Mouse (Mus musculus) forebrain, embryonic 14.5 days (tissue): Measurements from ENCODE around the gene Gm10322. TPM values are rescaled to one million over a fixed set of nuclear protein-coding genes. Genes with fewer than 3 reads are reported as not detected.

Source experiments
- ATAC-seq: fragments of 200-750 bp; cut with Nextera tagmentation; 2 replicates; pipeline ENCODE4 v1.8.0; 2017; ENCODE audit warnings: mild to moderate bottlenecking, moderate library complexity
- DNase-seq: peaks from one replicate; pipeline ENCODE4 v3.0.0-alpha.2; 2015; ENCODE audit warnings: low spot score
- H3K27ac ChIP-seq: fragments of 300-500 bp; sonication (generic); 2 replicates; pipeline ENCODE4 v1.5.1; 2014; ENCODE audit warnings: low read depth, mild to moderate bottlenecking, control low read depth, low read length, moderate library complexity
- H3K27me3 ChIP-seq: fragments of 300-500 bp; sonication (generic); replicated peaks from 2 replicates; pipeline ENCODE4 v1.6.1; 2014; ENCODE audit warnings: low read length, control low read depth, mixed read lengths; ENCODE audit not compliant: control insufficient read depth, insufficient read depth
- H3K36me3 ChIP-seq: fragments of 300-500 bp; sonication (generic); 2 replicates; pipeline ENCODE4 v1.6.1; 2014; ENCODE audit warnings: low read length, control low read depth; ENCODE audit not compliant: control insufficient read depth, insufficient read depth
- H3K4me1 ChIP-seq: fragments of 300-500 bp; sonication (generic); 2 replicates; pipeline ENCODE4 v1.6.1; 2014; ENCODE audit warnings: antibody characterized with exemption, low read length, control low read depth; ENCODE audit not compliant: control insufficient read depth, insufficient read depth
- H3K4me2 ChIP-seq: fragments of 300-500 bp; sonication (generic); 2 replicates; pipeline ENCODE4 v1.6.1; 2014; ENCODE audit warnings: mild to moderate bottlenecking, control low read depth, low read length
- H3K4me3 ChIP-seq: fragments of 300-500 bp; sonication (generic); 2 replicates; pipeline ENCODE4 v1.5.1; 2014; ENCODE audit warnings: low read depth, low read length, control low read depth
- H3K9ac ChIP-seq: fragments of 300-500 bp; sonication (generic); 2 replicates; pipeline ENCODE4 v1.6.1; 2014; ENCODE audit warnings: mild to moderate bottlenecking, low read length, control low read depth, moderate library complexity
- H3K9me3 ChIP-seq: fragments of 300-500 bp; sonication (generic); replicated peaks from 2 replicates; pipeline ENCODE4 v1.6.1; 2016; ENCODE audit warnings: low read length, control low read depth, mixed read lengths; ENCODE audit not compliant: control insufficient read depth
- WGBS: fragments of 180-500 bp; shearing (Covaris S2); extraction: QIAGEN DNeasy Blood & Tissue Kit; methylation state at CpG from one replicate; pipeline ENCODE4 v1.1.7; 2014; 5-methylcytosine and 5-hydroxymethylcytosine counted together
- polyA plus RNA-seq: library from polyadenylated mRNA; unstranded; fragments of >200 nt; fragmentation: Nextera tagmentation; extraction: Ambion mirVana; gene quantifications from 2 replicates; pipeline ENCODE4 v1.2.1, GENCODE M21; 2014

Gm10322 gene
- polyA plus RNA-seq, 1 experiment from 2014 or later, result not detected

DNA sequence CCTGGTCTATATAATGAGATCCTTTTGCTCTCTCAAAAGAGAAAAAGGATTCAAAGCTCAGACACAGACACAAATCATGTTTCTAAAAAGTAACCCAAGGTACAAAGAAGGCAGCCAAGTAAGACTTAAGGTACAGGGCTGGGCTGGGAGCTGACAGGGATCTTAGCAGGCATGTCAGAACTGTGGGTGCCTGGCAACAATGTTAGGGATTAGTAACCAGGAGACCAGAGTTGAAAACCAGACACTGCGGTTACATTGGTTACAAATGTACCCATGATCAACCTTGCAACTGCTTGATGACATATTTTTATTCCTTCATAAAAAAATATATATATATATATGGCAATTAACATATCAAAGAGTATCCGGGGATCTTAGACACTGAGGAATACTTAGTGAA is 20.2 kb downstream of the Gm10322 start:
- no peak for DNase-seq
- 64% methylated on average over 2 of the region's 2 CpGs for WGBS

GRCm38 (mm10) chr10:59636751-59637533 is 21.1 kb downstream of the Gm10322 start:
- ATAC-seq (no peak), DNase-seq (no peak)
- H3K27ac ChIP-seq, result no peak overlapping the region
- H3K36me3 ChIP-seq, result no peaks in the 10 kb centered on the region
- H3K4me2 ChIP-seq, result no peak overlapping the region
- WGBS, result 82% methylated on average over 16 of the region's 16 CpGs
- no peak overlapping the region for H3K9ac ChIP-seq
- H3K4me3 ChIP-seq, result no peak overlapping the region
- no peaks in the 10 kb centered on the region for H3K27me3 ChIP-seq
- 0 out of 2 replicates have a peak, but pooled peaks cover 3% of the 10 kb centered on the region for H3K9me3 ChIP-seq
- H3K4me1 ChIP-seq, result no peaks in the 10 kb centered on the region

More for the DNA sequence above, 20.2 kb downstream of the Gm10322 start:
- H3K27me3 ChIP-seq, result no peaks in the 10 kb centered on the region
- no peak for ATAC-seq
- 0 out of 2 replicates have a peak, but pooled peaks cover 3% of the 10 kb centered on the region for H3K9me3 ChIP-seq
- no peaks in the 10 kb centered on the region for H3K4me1 ChIP-seq
- no peak overlapping the region for H3K9ac ChIP-seq
- no peaks in the 10 kb centered on the region for H3K36me3 ChIP-seq
- H3K4me2 ChIP-seq, result no peak overlapping the region
- H3K4me3 ChIP-seq, result no peak overlapping the region
- no peak overlapping the region for H3K27ac ChIP-seq

GRCm38 (mm10) chr10:59637596-59638124 is 21.8 kb downstream of the Gm10322 start:
- Histone ChIP-seq H3K4me1 (no peaks in the 10 kb centered on the region), H3K36me3 (no peaks in the 10 kb centered on the region), H3K27ac (no peak overlapping the region), H3K9ac (no peak overlapping the region), H3K4me2 (no peak overlapping the region), H3K4me3 (no peak overlapping the region), H3K27me3 (no peaks in the 10 kb centered on the region), H3K9me3 (0 out of 2 replicates have a peak, but pooled peaks cover 3% of the 10 kb centered on the region)
- ATAC-seq, result no peak
- 85% methylated on average over 7 of the region's 7 CpGs for WGBS
- no peak for DNase-seq

DNA sequence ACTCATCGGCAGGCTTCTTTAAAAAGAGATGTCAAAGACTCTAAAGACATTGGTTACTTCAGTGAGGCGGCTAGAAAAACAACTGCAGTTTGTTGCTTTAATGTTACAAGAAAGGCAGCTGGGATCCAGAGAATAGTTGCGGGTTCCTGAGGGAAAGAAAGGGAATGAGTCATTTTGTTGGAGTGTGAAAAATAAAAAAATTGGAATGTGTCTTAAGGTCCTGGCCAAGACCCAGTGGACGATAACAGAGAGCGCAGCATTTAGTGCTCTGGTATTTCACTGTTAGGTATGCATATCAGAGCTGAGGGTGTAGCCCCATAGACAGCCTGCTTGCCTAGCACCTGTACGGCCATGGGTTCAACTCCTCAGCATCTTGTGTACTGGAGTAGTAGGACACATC is 22.7 kb downstream of the Gm10322 start:
- Histone ChIP-seq H3K27ac (no peak overlapping the region), H3K4me3 (no peak overlapping the region), H3K4me1 (no peaks in the 10 kb centered on the region), H3K4me2 (no peak overlapping the region), H3K27me3 (no peaks in the 10 kb centered on the region), H3K9me3 (0 out of 2 replicates have a peak, but pooled peaks cover 3% of the 10 kb centered on the region), H3K9ac (no peak overlapping the region), H3K36me3 (no peaks in the 10 kb centered on the region)
- 85% methylated on average over 6 of the region's 6 CpGs for WGBS
- DNase-seq (no peak), ATAC-seq (no peak)

DNA sequence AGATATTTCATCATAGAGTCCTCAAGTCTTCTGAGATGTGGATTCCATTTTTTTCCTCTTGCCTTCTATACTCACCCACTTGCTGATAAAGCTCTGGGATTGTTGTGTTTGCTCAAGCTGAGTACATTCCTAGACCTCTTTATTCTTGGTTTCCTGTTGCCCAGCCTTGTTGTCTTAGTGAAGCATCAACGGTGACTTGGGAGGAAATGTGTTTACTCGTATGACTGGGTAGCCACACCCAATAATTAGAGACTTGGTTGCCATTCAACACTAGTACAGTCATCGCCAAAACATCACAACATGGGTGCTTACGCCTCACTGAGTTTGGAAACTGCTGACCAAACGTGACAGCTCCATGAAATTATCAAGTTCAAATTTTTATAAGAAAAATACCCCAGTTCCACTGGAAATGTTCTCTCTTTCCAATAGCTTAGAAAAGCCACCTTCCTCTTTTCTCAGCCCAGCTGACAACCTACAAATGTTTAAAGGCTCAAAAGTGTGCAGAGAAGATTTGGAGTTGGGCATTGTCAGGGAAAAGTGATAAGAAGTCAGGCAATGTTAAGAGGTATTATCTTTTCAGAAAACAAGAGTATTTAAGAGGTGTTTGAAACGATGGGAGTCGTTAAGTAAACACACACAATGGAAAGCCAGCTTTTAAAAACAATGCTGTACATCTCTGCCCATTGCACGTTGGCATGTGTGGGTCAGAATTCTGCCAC is 27.0 kb downstream of the Gm10322 start:
- H3K9me3 ChIP-seq, result no peaks in the 10 kb centered on the region
- H3K36me3 ChIP-seq, result no peaks in the 10 kb centered on the region
- no peaks in the 10 kb centered on the region for H3K27me3 ChIP-seq
- ATAC-seq (no peak), DNase-seq (no peak)
- H3K27ac ChIP-seq, result no peak overlapping the region
- no peak overlapping the region for H3K9ac ChIP-seq
- H3K4me1 ChIP-seq, result no peaks in the 10 kb centered on the region
- 73% methylated on average over 8 of the region's 8 CpGs for WGBS
- H3K4me2 ChIP-seq, result no peak overlapping the region
- no peak overlapping the region for H3K4me3 ChIP-seq

- Histone ChIP-seq H3K27me3 (no peaks in the 10 kb centered on the region), H3K4me2 (no peak overlapping the region), H3K4me1 (no peaks in the 10 kb centered on the region), H3K4me3 (no peak overlapping the region), H3K27ac (no peak overlapping the region), H3K36me3 (no peaks in the 10 kb centered on the region), H3K9me3 (no peaks in the 10 kb centered on the region), H3K9ac (no peak overlapping the region)
- no peak for DNase-seq
- 93% methylated on average over 9 of the region's 9 CpGs for WGBS
- no peak for ATAC-seq
Measured at GRCm38 (mm10) chr10:59643645-59644044, 27.8 kb downstream of the Gm10322 start.

DNA sequence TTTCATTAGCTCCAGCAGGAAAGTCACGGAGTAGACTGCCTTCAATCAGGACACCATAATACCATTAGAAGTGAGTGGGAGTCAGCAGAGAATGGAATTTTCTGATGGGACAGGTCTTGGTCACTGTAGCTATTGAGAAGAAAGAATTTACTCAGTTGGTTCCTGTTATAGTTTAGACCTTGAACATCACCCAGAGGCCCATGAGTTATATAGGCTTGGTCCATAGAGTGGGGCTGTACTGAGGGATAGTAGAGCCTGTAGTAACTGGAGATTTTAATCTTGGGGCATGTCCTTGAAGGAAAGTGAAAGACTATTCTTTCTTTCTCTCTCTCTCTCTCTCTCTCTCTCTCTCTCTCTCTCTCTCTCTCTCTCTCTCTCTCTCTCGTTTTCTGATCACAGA is 28.8 kb downstream of the Gm10322 start:
- H3K36me3 ChIP-seq, result no peaks in the 10 kb centered on the region
- H3K4me1 ChIP-seq, result no peaks in the 10 kb centered on the region
- H3K4me3 ChIP-seq, result no peak overlapping the region
- no peaks in the 10 kb centered on the region for H3K27me3 ChIP-seq
- DNase-seq (no peak), ATAC-seq (no peak)
- H3K27ac ChIP-seq, result no peak overlapping the region
- H3K9me3 ChIP-seq, result no peaks in the 10 kb centered on the region
- 82% methylated on average over 2 of the region's 2 CpGs for WGBS
- no peak overlapping the region for H3K9ac ChIP-seq
- H3K4me2 ChIP-seq, result no peak overlapping the region

DNA sequence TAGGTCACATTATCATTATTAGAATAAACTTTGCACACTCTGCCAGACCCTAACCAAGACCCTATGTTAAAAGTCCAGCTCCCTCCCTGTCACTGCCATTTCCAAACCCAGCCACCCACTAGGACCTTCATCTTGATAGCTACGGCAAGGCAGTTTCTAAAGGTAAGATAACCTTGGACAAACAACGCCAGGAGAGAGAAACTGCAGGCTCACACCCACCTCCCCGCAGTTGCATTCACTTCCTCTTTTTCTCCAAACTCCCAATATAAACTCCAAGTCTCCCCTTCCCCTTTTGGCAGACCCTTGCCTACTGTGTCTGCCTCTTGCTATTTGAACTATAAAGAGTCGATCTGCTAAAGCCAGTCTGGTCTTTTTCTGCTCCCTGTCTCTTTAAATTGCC is 29.3 kb downstream of the Gm10322 start:
- H3K9ac ChIP-seq, result no peak overlapping the region
- no peaks in the 10 kb centered on the region for H3K4me1 ChIP-seq
- no peak overlapping the region for H3K4me2 ChIP-seq
- no peak overlapping the region for H3K4me3 ChIP-seq
- 0 out of 2 replicates have a peak, but pooled peaks cover 1% of the 10 kb centered on the region for H3K9me3 ChIP-seq
- whole genome bisulfite sequencing, result 90% methylated on average over 4 of the region's 4 CpGs
- H3K27me3 ChIP-seq, result no peaks in the 10 kb centered on the region
- H3K36me3 ChIP-seq, result no peaks in the 10 kb centered on the region
- DNase-seq (no peak), ATAC-seq (no peak)
- H3K27ac ChIP-seq, result no peak overlapping the region
